Mouse (Mus musculus) MEL (cell line): ENCODE data around the gene Ccdc117.

ENCODE experiments used
- GABPA ChIP-seq: IDR thresholded peaks from 2 replicates; pipeline ENCODE4 v1.6.1; 2012; ENCODE audit warnings: low read depth, mild to moderate bottlenecking, inconsistent platforms, low read length, improper control_type of control experiment, moderate library complexity
- POLR2AphosphoS2 ChIP-seq: IDR thresholded peaks from 2 replicates; pipeline ENCODE4 v1.6.1; 2011; ENCODE audit warnings: low read length, improper control_type of control experiment
- ZKSCAN1 ChIP-seq: IDR thresholded peaks from 2 replicates; pipeline ENCODE4 v1.6.1; 2012; ENCODE audit warnings: low read depth, mild to moderate bottlenecking, inconsistent platforms, low read length, improper control_type of control experiment, moderate library complexity

- TF ChIP-seq ZKSCAN1 = no peak
- TF ChIP-seq GABPA = no peak
- no peak for TF ChIP-seq POLR2AphosphoS2
Observed at GRCm38 (mm10) chr11:5522798-5523415, 19.1 kb downstream of the Ccdc117 start.
